Mouse (Mus musculus): ENCODE results near the gene Gm8298. TPM values are rescaled to one million over a fixed set of nuclear protein-coding genes. Genes with fewer than 3 reads are reported as not detected.
"Not testable (repeated sequence)": the region's sequence is repeated elsewhere in the genome, so short reads cannot be mapped to it uniquely, and the experiment has no call there.

Gene Gm8298
- not detected in 2 replicates for polyA plus RNA-seq (2012; ENCODE audit: insufficient read depth, low replicate concordance)

GRCm38 (mm10) chr3:59860751-59861150 lies at the start of gene Gm8298:
TSS of gene Gm8298 (plus strand) at chr3:59861051.
- Histone ChIP-seq H3K4me1 (no peaks in the 10 kb centered on the region), H3K27me3 (replicated peaks) (no peaks in the 10 kb centered on the region), H3K4me3 (replicated peaks) (no peak within 1 kb of the TSS), H3K36me3 (replicated peaks; ENCODE audit: low read length) (no peaks in the 10 kb centered on the region), H3K9me3 (no peaks in the 10 kb centered on the region)
- no peak for TF ChIP-seq GATA1 (IDR thresholded peaks at IDR 0.05; ENCODE audit: borderline replicate concordance, low read length)
- no peak for TF ChIP-seq FLI1 (IDR thresholded peaks at IDR 0.05; ENCODE audit: low read length)

- Histone ChIP-seq H3K4me1 (no peaks in the 10 kb centered on the region), H3K36me3 (replicated peaks; ENCODE audit: low read length) (no peaks in the 10 kb centered on the region), H3K4me3 (replicated peaks) (no peak overlapping the region), H3K9me3 (no peaks in the 10 kb centered on the region), H3K27me3 (replicated peaks) (no peaks in the 10 kb centered on the region)
- no peak for TF ChIP-seq FLI1 (IDR thresholded peaks at IDR 0.05; ENCODE audit: low read length)
Observed at GRCm38 (mm10) chr3:59813169-59813568, 47.7 kb upstream of the Gm8298 start.

- no peaks in the 10 kb centered on the region for H3K36me3 ChIP-seq (replicated peaks; ENCODE audit: low read length)
- no peaks in the 10 kb centered on the region for H3K9me3 ChIP-seq
- H3K27me3 ChIP-seq (replicated peaks), result no peaks in the 10 kb centered on the region
- no peak for TF ChIP-seq GATA1 (IDR thresholded peaks at IDR 0.05; ENCODE audit: borderline replicate concordance, low read length)
- no peak for TF ChIP-seq FLI1 (IDR thresholded peaks at IDR 0.05; ENCODE audit: low read length)
- no peak overlapping the region for H3K4me3 ChIP-seq (replicated peaks)
- H3K4me1 ChIP-seq, result no peaks in the 10 kb centered on the region
Observed at GRCm38 (mm10) chr3:59870765-59871164, 9.9 kb downstream of the Gm8298 start.

GRCm38 (mm10) chr3:59877601-59878000 lies 16.8 kb downstream of the Gm8298 start:
- H3K36me3 ChIP-seq (replicated peaks; ENCODE audit: low read length); H3K27me3 ChIP-seq (replicated peaks): not testable (repeated sequence)

GRCm38 (mm10) chr3:59879801-59880554 lies 19.1 kb downstream of the Gm8298 start:
- H3K4me3 ChIP-seq (replicated peaks); H3K9me3 ChIP-seq; H3K4me1 ChIP-seq; H3K36me3 ChIP-seq (replicated peaks; ENCODE audit: low read length); H3K27me3 ChIP-seq (replicated peaks): not testable (repeated sequence)

More at GRCm38 (mm10) chr3:59877601-59878000, 16.8 kb downstream of the Gm8298 start:
- not testable (repeated sequence) for H3K9me3 ChIP-seq; H3K4me1 ChIP-seq; H3K4me3 ChIP-seq (replicated peaks)

- no peaks in the 10 kb centered on the region for H3K9me3 ChIP-seq
- H3K4me1 ChIP-seq, result no peaks in the 10 kb centered on the region
- TF ChIP-seq FLI1 (IDR thresholded peaks at IDR 0.05; ENCODE audit: low read length) (no peak), GATA1 (IDR thresholded peaks at IDR 0.05; ENCODE audit: borderline replicate concordance, low read length) (no peak)
- H3K27me3 ChIP-seq (replicated peaks), result no peaks in the 10 kb centered on the region
- no peak overlapping the region for H3K4me3 ChIP-seq (replicated peaks)
- no peaks in the 10 kb centered on the region for H3K36me3 ChIP-seq (replicated peaks; ENCODE audit: low read length)
Observed at GRCm38 (mm10) chr3:59893276-59893675, 32.4 kb downstream of the Gm8298 start.

- H3K4me3 ChIP-seq (replicated peaks), result no peak within 1 kb of the TSS
- TF ChIP-seq GATA1 (IDR thresholded peaks at IDR 0.05; ENCODE audit: borderline replicate concordance, low read length) (no peak), FLI1 (IDR thresholded peaks at IDR 0.05; ENCODE audit: low read length) (no peak)
Observed at GRCm38 (mm10) chr3:59924914-59925313, 64.1 kb downstream of the Gm8298 start, which contains the start of gene C130079G13Rik. TSS of gene C130079G13Rik (plus strand) at chr3:59925214.

More at GRCm38 (mm10) chr3:59924914-59925313, 64.1 kb downstream of the Gm8298 start, which contains the start of gene C130079G13Rik:
- Histone ChIP-seq H3K4me1 (no peaks in the 10 kb centered on the region), H3K9me3 (no peaks in the 10 kb centered on the region), H3K36me3 (replicated peaks; ENCODE audit: low read length) (no peaks in the 10 kb centered on the region), H3K27me3 (replicated peaks) (no peaks in the 10 kb centered on the region)

Other genes starting within 250 kb of the Gm8298 start
- gene Gm5538, start 131.3 kb upstream of the Gm8298 start, polyA plus RNA-seq (2012; ENCODE audit: insufficient read depth, low replicate concordance), result not detected in 2 replicates
- gene C130079G13Rik, start 64.2 kb downstream of the Gm8298 start, polyA plus RNA-seq (2012; ENCODE audit: insufficient read depth, low replicate concordance), result not detected in 2 replicates
- gene Aadacl2, start 145.7 kb downstream of the Gm8298 start, polyA plus RNA-seq (2012; ENCODE audit: insufficient read depth, low replicate concordance), result not detected in 2 replicates
- gene Aadac, start 164.7 kb downstream of the Gm8298 start, polyA plus RNA-seq (2012; ENCODE audit: insufficient read depth, low replicate concordance), result not detected in 2 replicates
- gene Sucnr1, start 220.8 kb downstream of the Gm8298 start, polyA plus RNA-seq (2012; ENCODE audit: insufficient read depth, low replicate concordance), result not detected in 2 replicates